Mouse (Mus musculus): ENCODE measurements around the gene Fam172a. TPM values are rescaled to one million over a fixed set of nuclear protein-coding genes. Genes with fewer than 3 reads are reported as not detected.

Fam172a gene
- total and polyA plus RNA-seq, 3 experiments: 33.4 to 89.8 (median 45.3) TPM

- TF ChIP-seq CTCF (IDR thresholded peaks at IDR 0.05; ENCODE audit: low read depth, low read length) (no peak; the same call in 1 of the 2 replicates), TAL1 (conservative IDR thresholded peaks at IDR 0.05; ENCODE audit: low read depth, low read length) (no peak), GATA1 (IDR thresholded peaks at IDR 0.05; ENCODE audit: borderline replicate concordance, low read length) (no peak), POLR2AphosphoS5 (IDR thresholded peaks at IDR 0.05; ENCODE audit: insufficient replicate concordance, low read depth, low read length) (no peak), GATA2 (IDR thresholded peaks at IDR 0.05; ENCODE audit: borderline replicate concordance, low read depth, low read length) (no peak)
- DNase-seq (ENCODE audit: low spot score) (no peak), ATAC-seq (ENCODE audit: extremely low read depth, insufficient number of reproducible peaks, low FRiP score, poor library complexity, severe bottlenecking) (no peak)
- Histone ChIP-seq H3K4me1 (ENCODE audit: insufficient read depth, low read depth, low read length) (no peaks in the 10 kb centered on the region), H3K4me3 (ENCODE audit: low read depth, low read length) (no peak overlapping the region), H3K36me3 (replicated peaks) (no peaks in the 10 kb centered on the region), H3K9me3 (replicated peaks) (no peaks in the 10 kb centered on the region), H3K27me3 (ENCODE audit: insufficient read depth, low read length) (no peaks in the 10 kb centered on the region)
Measured at GRCm38 (mm10) chr13:77982105-77982851, 280.4 kb downstream of the Fam172a start.

GRCm38 (mm10) chr13:77982852-77983202 lies 281.0 kb downstream of the Fam172a start:
- H3K4me3 ChIP-seq (ENCODE audit: low read depth, low read length): no peak overlapping the region
- TF ChIP-seq TAL1 (conservative IDR thresholded peaks at IDR 0.05; ENCODE audit: low read depth, low read length): no peak
- no peak for TF ChIP-seq GATA1 (IDR thresholded peaks at IDR 0.05; ENCODE audit: borderline replicate concordance, low read length)
- no peak for TF ChIP-seq GATA2 (IDR thresholded peaks at IDR 0.05; ENCODE audit: borderline replicate concordance, low read depth, low read length)
- no peak for TF ChIP-seq POLR2AphosphoS5 (IDR thresholded peaks at IDR 0.05; ENCODE audit: insufficient replicate concordance, low read depth, low read length)
- no peak for TF ChIP-seq CTCF (IDR thresholded peaks at IDR 0.05; ENCODE audit: low read depth, low read length)
- ATAC-seq (ENCODE audit: extremely low read depth, insufficient number of reproducible peaks, low FRiP score, poor library complexity, severe bottlenecking) (no peak), DNase-seq (ENCODE audit: low spot score) (no peak)
- no peaks in the 10 kb centered on the region for H3K36me3 ChIP-seq (replicated peaks)
- H3K4me1 ChIP-seq (ENCODE audit: insufficient read depth, low read depth, low read length): no peaks in the 10 kb centered on the region
- H3K27me3 ChIP-seq (ENCODE audit: insufficient read depth, low read length): no peaks in the 10 kb centered on the region
- no peaks in the 10 kb centered on the region for H3K9me3 ChIP-seq (replicated peaks)

DNA sequence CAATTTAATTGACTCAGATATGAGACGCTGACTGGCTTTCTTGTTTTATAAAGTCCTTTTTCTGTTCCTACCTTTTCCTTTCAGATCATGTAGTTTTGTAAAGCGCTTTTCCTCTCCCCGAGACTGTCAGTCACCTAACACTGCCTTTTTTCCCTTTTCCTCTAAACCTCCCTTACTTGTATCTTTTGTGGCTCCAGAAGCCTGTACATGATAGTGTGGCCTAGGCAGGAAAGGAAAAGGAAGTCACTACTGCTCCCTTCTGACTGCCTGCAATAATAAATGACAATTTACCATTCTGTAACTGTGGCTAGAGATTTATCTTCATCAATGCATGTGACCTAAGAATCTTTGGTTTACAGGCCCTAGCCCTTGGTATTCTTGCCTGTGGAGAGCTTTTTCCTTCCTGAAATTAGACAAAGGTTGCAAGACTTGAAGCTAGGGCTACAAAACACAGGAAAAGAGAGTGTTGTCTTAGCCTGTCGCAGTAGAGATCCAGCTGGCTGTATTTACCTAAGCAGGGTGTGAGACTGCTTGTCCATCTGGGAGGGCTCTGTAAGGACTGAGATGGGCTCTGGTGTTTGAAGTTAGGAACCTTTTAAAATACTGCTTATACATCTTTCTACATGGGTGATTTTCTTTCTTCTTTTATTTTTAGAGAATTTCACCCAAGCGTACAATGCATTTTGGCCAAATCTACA lies 289.5 kb downstream of the Fam172a start:
- H3K4me1 ChIP-seq (ENCODE audit: insufficient read depth, low read depth, low read length): no peaks in the 10 kb centered on the region
- no peak for ATAC-seq (ENCODE audit: extremely low read depth, insufficient number of reproducible peaks, low FRiP score, poor library complexity, severe bottlenecking)
- no peak for TF ChIP-seq TAL1 (conservative IDR thresholded peaks at IDR 0.05; ENCODE audit: low read depth, low read length)
- TF ChIP-seq POLR2AphosphoS5 (IDR thresholded peaks at IDR 0.05; ENCODE audit: insufficient replicate concordance, low read depth, low read length): no peak
- no peak for TF ChIP-seq GATA1 (IDR thresholded peaks at IDR 0.05; ENCODE audit: borderline replicate concordance, low read length)
- no peaks in the 10 kb centered on the region for H3K27me3 ChIP-seq (ENCODE audit: insufficient read depth, low read length)
- peaks cover 3% of the 10 kb centered on the region for H3K36me3 ChIP-seq (replicated peaks)
- DNase-seq (ENCODE audit: low spot score): no peak
- H3K4me3 ChIP-seq (ENCODE audit: low read depth, low read length): no peak overlapping the region
- H3K9me3 ChIP-seq (replicated peaks): no peaks in the 10 kb centered on the region

DNA sequence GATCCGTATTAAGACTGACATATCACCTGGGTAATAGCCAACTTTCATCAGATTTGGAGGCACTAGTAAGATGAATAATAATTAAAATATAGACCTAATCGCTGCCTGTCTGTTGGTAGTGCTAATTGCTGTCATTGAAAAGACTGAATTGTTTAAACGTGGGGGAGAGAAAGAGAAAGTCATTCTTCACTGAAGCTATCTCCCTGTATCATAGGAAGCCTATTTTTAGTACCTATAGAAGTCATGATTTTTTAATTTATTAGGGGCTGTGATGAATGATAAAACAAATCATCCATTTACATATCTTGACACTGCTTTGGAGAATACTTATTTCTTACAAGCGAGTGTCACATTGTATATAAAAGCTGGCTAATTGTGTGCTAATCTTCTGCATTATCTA lies 302.8 kb downstream of the Fam172a start:
- H3K4me1 ChIP-seq (ENCODE audit: insufficient read depth, low read depth, low read length): no peaks in the 10 kb centered on the region
- TF ChIP-seq CTCF (IDR thresholded peaks at IDR 0.05; ENCODE audit: low read depth, low read length): no peak
- H3K4me3 ChIP-seq (ENCODE audit: low read depth, low read length): no peak overlapping the region
- DNase-seq (ENCODE audit: low spot score) (no peak), ATAC-seq (ENCODE audit: extremely low read depth, insufficient number of reproducible peaks, low FRiP score, poor library complexity, severe bottlenecking) (no peak)
- peaks cover 25% of the 10 kb centered on the region for H3K36me3 ChIP-seq (replicated peaks)
- no peaks in the 10 kb centered on the region for H3K27me3 ChIP-seq (ENCODE audit: insufficient read depth, low read length)
- no peaks in the 10 kb centered on the region for H3K9me3 ChIP-seq (replicated peaks)

- Histone ChIP-seq H3K36me3 (replicated peaks) (peaks cover 28% of the 10 kb centered on the region), H3K27me3 (ENCODE audit: insufficient read depth, low read length) (no peaks in the 10 kb centered on the region), H3K4me3 (ENCODE audit: low read depth, low read length) (no peak overlapping the region), H3K9me3 (replicated peaks) (no peaks in the 10 kb centered on the region), H3K4me1 (ENCODE audit: insufficient read depth, low read depth, low read length) (no peaks in the 10 kb centered on the region)
- TF ChIP-seq GATA1 (IDR thresholded peaks at IDR 0.05; ENCODE audit: borderline replicate concordance, low read length): no peak
- TF ChIP-seq TAL1 (conservative IDR thresholded peaks at IDR 0.05; ENCODE audit: low read depth, low read length): no peak
- no peak for TF ChIP-seq GATA2 (IDR thresholded peaks at IDR 0.05; ENCODE audit: borderline replicate concordance, low read depth, low read length)
- TF ChIP-seq POLR2AphosphoS5 (IDR thresholded peaks at IDR 0.05; ENCODE audit: insufficient replicate concordance, low read depth, low read length): no peak
- no peak for TF ChIP-seq CTCF (IDR thresholded peaks at IDR 0.05; ENCODE audit: low read depth, low read length)
- DNase-seq (ENCODE audit: low spot score) (no peak), ATAC-seq (ENCODE audit: extremely low read depth, insufficient number of reproducible peaks, low FRiP score, poor library complexity, severe bottlenecking) (no peak)
Measured at GRCm38 (mm10) chr13:78005344-78005743, 303.5 kb downstream of the Fam172a start.

DNA sequence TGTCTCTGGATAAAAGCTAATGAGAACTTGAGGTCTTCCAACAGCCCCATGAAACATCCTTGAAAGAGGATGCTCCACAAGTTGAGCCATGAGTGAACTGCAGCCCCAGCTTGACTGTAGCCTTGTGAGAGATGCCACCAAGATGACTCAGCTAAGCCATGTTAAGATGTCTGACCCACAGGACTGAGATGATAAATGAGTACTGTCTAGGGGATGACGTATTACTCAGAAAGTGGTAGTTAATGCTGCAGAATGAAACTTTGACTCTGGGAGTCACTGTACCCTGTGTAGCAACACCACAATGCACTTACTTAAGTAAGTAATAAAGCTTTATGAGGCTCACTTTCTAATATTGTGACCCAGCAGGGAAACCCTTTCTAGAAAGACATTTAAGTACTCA lies 308.3 kb downstream of the Fam172a start:
- TF ChIP-seq POLR2AphosphoS5 (IDR thresholded peaks at IDR 0.05; ENCODE audit: insufficient replicate concordance, low read depth, low read length): no peak
- TF ChIP-seq GATA1 (IDR thresholded peaks at IDR 0.05; ENCODE audit: borderline replicate concordance, low read length): no peak
- no peak for TF ChIP-seq CTCF (IDR thresholded peaks at IDR 0.05; ENCODE audit: low read depth, low read length)
- TF ChIP-seq TAL1 (conservative IDR thresholded peaks at IDR 0.05; ENCODE audit: low read depth, low read length): no peak
- no peak for TF ChIP-seq GATA2 (IDR thresholded peaks at IDR 0.05; ENCODE audit: borderline replicate concordance, low read depth, low read length)
- Histone ChIP-seq H3K36me3 (replicated peaks) (peaks cover 21% of the 10 kb centered on the region), H3K4me3 (ENCODE audit: low read depth, low read length) (no peak overlapping the region), H3K9me3 (replicated peaks) (no peaks in the 10 kb centered on the region), H3K27me3 (ENCODE audit: insufficient read depth, low read length) (no peaks in the 10 kb centered on the region), H3K4me1 (ENCODE audit: insufficient read depth, low read depth, low read length) (no peaks in the 10 kb centered on the region)
- ATAC-seq (ENCODE audit: extremely low read depth, insufficient number of reproducible peaks, low FRiP score, poor library complexity, severe bottlenecking) (no peak), DNase-seq (ENCODE audit: low spot score) (no peak)

Measured in G1E (cell line).